Mouse (Mus musculus): ENCODE data around the gene Hbp1. TPM values are rescaled to one million over a fixed set of nuclear protein-coding genes. Genes with fewer than 3 reads are reported as not detected.

The Hbp1 gene
- polyA plus RNA-seq, 1 experiment, result 37.0 TPM

DNA sequence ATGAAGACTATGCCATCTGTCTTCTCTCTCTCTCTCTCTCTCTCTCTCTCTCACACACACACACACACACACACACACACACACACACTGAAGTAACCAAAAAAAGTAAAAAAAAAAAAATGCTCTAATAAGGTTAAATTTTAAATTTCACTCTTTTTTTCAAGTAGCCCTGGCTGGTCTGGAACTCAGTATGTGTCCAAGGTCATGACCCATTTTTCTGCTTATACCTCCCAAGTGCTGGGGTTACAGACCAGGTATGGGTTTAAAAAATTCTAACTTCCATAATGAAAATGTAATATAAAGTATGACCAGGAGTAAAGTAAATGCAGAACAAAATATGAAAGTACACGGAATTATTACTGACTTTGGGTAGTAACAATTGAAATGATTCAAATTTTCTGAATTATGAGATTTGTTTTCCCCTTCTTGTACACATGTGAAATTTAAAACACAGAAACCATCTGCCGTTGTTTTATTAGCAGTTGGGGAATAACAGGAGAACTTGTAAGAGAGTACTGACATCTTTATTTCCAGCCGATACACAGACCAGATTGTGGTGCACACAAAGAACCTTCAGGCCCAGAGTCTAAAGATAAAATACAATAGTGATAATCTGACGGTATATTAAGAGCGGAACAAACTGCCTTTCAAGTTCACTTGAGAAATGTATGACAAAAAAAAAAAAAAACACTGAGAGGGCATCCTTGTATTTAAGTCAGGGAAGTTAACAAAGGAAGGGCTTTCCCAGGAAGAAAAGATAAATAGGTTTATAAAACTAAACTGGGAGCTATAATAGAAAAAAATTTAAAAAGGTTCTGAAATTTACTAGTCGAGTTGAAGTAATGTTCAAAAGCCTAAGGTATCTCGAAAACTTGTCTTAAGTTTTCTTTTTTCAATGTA lies 2.0 kb downstream of the Hbp1 start:
- H3K79me2 ChIP-seq (ENCODE audit: control insufficient read depth, insufficient read depth), result peaks cover 54% of the 10 kb centered on the region
- no peaks in the 10 kb centered on the region for H3K27me3 ChIP-seq (ENCODE audit: control insufficient read depth, insufficient read depth, insufficient read length)
- TF ChIP-seq TCF3 (IDR thresholded peaks at IDR 0.05; ENCODE audit: insufficient read length, low read depth) (no peak), SRF (IDR thresholded peaks at IDR 0.05; ENCODE audit: control insufficient read depth, insufficient read length, low read depth) (no peak)
- H3K4me2 ChIP-seq (ENCODE audit: low read depth), result peak overlapping the region; percentile 78
- peaks cover 5% of the 10 kb centered on the region for H3K36me3 ChIP-seq (ENCODE audit: control insufficient read depth, insufficient read depth)
- H3ac ChIP-seq (ENCODE audit: control insufficient read depth, insufficient read length), result peak overlapping the region; percentile 97
- peak overlapping the region; percentile 51 for H3K4me3 ChIP-seq

DNA sequence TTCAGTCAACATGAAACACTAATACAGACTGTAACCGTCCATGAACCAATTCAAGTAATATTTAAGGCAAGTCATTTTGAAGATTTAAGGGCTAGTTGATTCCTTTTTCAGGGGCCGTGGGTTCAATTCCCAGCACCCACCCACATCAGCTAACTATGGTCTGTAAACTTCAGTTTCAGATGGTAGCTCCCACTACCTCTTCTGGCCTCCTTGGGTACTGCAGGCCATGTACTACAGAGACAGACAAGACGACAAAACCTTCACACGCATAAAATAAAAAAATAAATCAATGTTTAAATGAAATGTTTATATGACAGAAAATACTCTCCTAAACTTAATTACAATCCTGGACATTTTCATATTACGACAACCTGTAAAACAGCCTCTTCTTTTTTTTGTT lies 2.9 kb downstream of the Hbp1 start:
- H3K27me3 ChIP-seq (ENCODE audit: control insufficient read depth, insufficient read depth, insufficient read length), result no peaks in the 10 kb centered on the region
- H3K36me3 ChIP-seq (ENCODE audit: control insufficient read depth, insufficient read depth), result peaks cover 14% of the 10 kb centered on the region
- peaks cover 54% of the 10 kb centered on the region for H3K79me2 ChIP-seq (ENCODE audit: control insufficient read depth, insufficient read depth)
- TF ChIP-seq MYOD1 (IDR thresholded peaks at IDR 0.05; ENCODE audit: control insufficient read depth in 1 of 3, insufficient read length in 2 of 3, low read depth in 2 of 3), result no peak
- H3K4me3 ChIP-seq, result no peak overlapping the region
- no peak overlapping the region for H3ac ChIP-seq (ENCODE audit: control insufficient read depth, insufficient read length)
- H3K4me2 ChIP-seq (ENCODE audit: low read depth), result no peak overlapping the region

DNA sequence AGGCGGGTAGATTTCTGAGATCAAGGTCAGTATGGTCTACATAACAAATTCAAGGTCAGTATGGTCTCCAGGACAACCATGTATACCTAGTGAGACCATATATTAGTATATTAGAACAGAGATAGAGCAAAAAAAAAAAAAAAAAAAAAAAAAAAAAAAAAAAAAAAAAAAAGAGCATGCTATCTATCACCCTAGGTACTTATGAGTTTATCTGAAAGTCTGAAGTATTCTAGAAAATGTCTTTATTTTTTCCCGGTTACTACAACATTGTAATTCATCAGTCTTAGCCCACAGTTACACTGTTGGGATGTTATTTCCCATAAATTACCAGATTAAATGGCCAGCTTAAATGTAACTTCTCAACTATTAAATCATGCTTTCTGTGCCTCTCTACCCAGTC lies 5.9 kb downstream of the Hbp1 start:
- Histone ChIP-seq H3K36me3 (ENCODE audit: control insufficient read depth, insufficient read depth) (peaks cover 35% of the 10 kb centered on the region), H3K79me2 (ENCODE audit: control insufficient read depth, insufficient read depth) (peaks cover 54% of the 10 kb centered on the region), H3K4me3 (no peak overlapping the region), H3K27me3 (ENCODE audit: control insufficient read depth, insufficient read depth, insufficient read length) (no peaks in the 10 kb centered on the region), H3ac (ENCODE audit: control insufficient read depth, insufficient read length) (no peak overlapping the region), H3K4me2 (ENCODE audit: low read depth) (no peak overlapping the region)
- TF ChIP-seq CEBPB (IDR thresholded peaks at IDR 0.05; ENCODE audit: insufficient read depth, poor library complexity, severe bottlenecking), result no peak
- no peak for TF ChIP-seq MAX (IDR thresholded peaks at IDR 0.05; ENCODE audit: low read depth)
- no peak for TF ChIP-seq POLR2AphosphoS2 (IDR thresholded peaks at IDR 0.05; ENCODE audit: insufficient read length, low read depth)
- no peak for TF ChIP-seq SRF (IDR thresholded peaks at IDR 0.05; ENCODE audit: control insufficient read depth, insufficient read length, low read depth)
- TF ChIP-seq E2F4 (IDR thresholded peaks at IDR 0.05; ENCODE audit: insufficient read depth), result no peak
- TF ChIP-seq POLR2A (IDR thresholded peaks at IDR 0.05; ENCODE audit: insufficient read length, low read depth), result no peak
- no peak for TF ChIP-seq MYOD1 (IDR thresholded peaks at IDR 0.05; ENCODE audit: control insufficient read depth in 1 of 3, insufficient read length in 2 of 3, low read depth in 2 of 3)
- no peak for TF ChIP-seq MYOG (IDR thresholded peaks at IDR 0.05; ENCODE audit: control insufficient read depth in 1 of 3, insufficient read depth in 1 of 3, insufficient read length in 2 of 3, low read depth in 2 of 3)
- TF ChIP-seq TCF12 (IDR thresholded peaks at IDR 0.05; ENCODE audit: insufficient read depth, poor library complexity, severe bottlenecking), result no peak
- no peak for TF ChIP-seq USF1 (IDR thresholded peaks at IDR 0.05; ENCODE audit: low read depth)
- no peak for TF ChIP-seq TCF3 (IDR thresholded peaks at IDR 0.05; ENCODE audit: insufficient read length, low read depth)
- TF ChIP-seq REST (IDR thresholded peaks at IDR 0.05; ENCODE audit: insufficient read depth, insufficient read length), result no peak

DNA sequence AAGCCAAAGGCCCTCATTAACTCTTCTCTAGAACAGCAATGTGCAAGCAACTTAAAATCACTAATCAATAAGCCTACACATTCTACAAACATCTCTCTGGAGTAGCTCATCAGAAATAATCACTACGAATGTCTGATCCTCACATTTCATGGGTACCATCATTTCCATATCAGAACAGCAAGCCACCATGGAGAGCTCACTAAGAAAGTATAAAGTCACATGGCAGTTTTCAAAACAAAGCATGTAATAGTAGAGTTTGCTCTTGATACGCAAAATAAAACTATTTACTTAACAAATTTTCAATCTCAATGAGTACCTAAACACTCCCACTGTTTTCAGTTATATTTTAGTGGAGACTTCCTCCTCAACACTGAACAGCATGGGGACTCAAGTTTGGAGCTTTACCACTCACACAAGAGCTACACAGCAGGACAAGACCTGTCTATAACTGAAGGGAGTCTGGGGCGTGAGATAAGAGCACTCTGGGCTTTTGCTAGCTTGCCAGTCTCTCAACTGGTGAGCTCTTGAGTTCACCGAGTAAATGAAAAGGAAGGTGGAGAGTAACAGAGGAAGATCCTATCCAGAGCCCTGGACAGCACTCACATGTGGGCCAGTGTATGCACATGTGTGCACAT lies 7.2 kb downstream of the Hbp1 start:
- peaks cover 44% of the 10 kb centered on the region for H3K79me2 ChIP-seq (ENCODE audit: control insufficient read depth, insufficient read depth)
- no peak overlapping the region for H3K4me3 ChIP-seq
- no peaks in the 10 kb centered on the region for H3K27me3 ChIP-seq (ENCODE audit: control insufficient read depth, insufficient read depth, insufficient read length)
- TF ChIP-seq POLR2AphosphoS2 (IDR thresholded peaks at IDR 0.05; ENCODE audit: insufficient read length, low read depth) (no peak), E2F4 (IDR thresholded peaks at IDR 0.05; ENCODE audit: insufficient read depth) (no peak), POLR2A (IDR thresholded peaks at IDR 0.05; ENCODE audit: insufficient read length, low read depth) (no peak)
- H3K4me2 ChIP-seq (ENCODE audit: low read depth), result no peak overlapping the region
- no peak overlapping the region for H3ac ChIP-seq (ENCODE audit: control insufficient read depth, insufficient read length)
- H3K36me3 ChIP-seq (ENCODE audit: control insufficient read depth, insufficient read depth), result peaks cover 48% of the 10 kb centered on the region

DNA sequence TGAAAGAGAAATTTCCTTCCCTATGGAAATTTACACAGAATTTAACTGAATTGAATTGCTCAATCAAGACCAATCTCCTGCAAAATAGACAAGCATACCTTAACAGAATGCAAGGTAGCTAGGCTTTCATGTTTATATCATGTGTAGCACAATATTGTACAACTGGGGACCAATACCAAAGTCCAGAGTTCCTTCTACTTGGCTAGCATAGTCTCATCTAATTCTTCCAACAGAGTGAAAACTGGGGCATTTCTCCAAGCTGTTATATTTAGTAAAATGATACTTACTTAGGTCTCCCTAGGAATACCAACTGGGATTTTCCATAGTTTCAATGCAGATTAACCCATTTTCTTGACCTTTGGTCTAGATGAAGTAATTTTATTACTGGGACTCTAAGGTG lies 11.3 kb downstream of the Hbp1 start:
- Histone ChIP-seq H3K36me3 (ENCODE audit: control insufficient read depth, insufficient read depth) (peaks cover 81% of the 10 kb centered on the region), H3K27me3 (ENCODE audit: control insufficient read depth, insufficient read depth, insufficient read length) (no peaks in the 10 kb centered on the region), H3K4me2 (ENCODE audit: low read depth) (no peak overlapping the region), H3K79me2 (ENCODE audit: control insufficient read depth, insufficient read depth) (peaks cover 5% of the 10 kb centered on the region), H3ac (ENCODE audit: control insufficient read depth, insufficient read length) (no peak overlapping the region), H3K4me3 (no peak overlapping the region)
- TF ChIP-seq SRF (IDR thresholded peaks at IDR 0.05; ENCODE audit: control insufficient read depth, insufficient read length, low read depth), result no peak
- TF ChIP-seq MAX (IDR thresholded peaks at IDR 0.05; ENCODE audit: low read depth), result no peak
- no peak for TF ChIP-seq TCF12 (IDR thresholded peaks at IDR 0.05; ENCODE audit: insufficient read depth, poor library complexity, severe bottlenecking)
